Mouse (Mus musculus): ENCODE data around the gene Ctdsp1.
A peak's percentile ranks its signal among the peaks of the same experiment; 100 is the strongest.

Gene Ctdsp1

GRCm38 (mm10) chr1:74390924-74391748, at the start of gene Ctdsp1:
Gene Ctdsp1 (plus strand): TSS chr1:74391509.
- DNase-seq, result peak; percentile 94 to 95

- no peak for DNase-seq
Observed at GRCm38 (mm10) chr1:74341898-74342297, 49.4 kb upstream of the Ctdsp1 start.

- DNase-seq, result no peak
Observed at GRCm38 (mm10) chr1:74342308-74342707, 49.0 kb upstream of the Ctdsp1 start.

- no peak for DNase-seq
Observed at GRCm38 (mm10) chr1:74343161-74343560, 48.1 kb upstream of the Ctdsp1 start.

GRCm38 (mm10) chr1:74344163-74344916, 47.0 kb upstream of the Ctdsp1 start:
- no peak for DNase-seq

- DNase-seq, result no peak
Observed at GRCm38 (mm10) chr1:74351185-74351769, 40.0 kb upstream of the Ctdsp1 start.

- no peak for DNase-seq
Observed at GRCm38 (mm10) chr1:74352532-74353096, 38.7 kb upstream of the Ctdsp1 start.

GRCm38 (mm10) chr1:74353453-74354229, 37.7 kb upstream of the Ctdsp1 start:
- DNase-seq, result no peak

- no peak for DNase-seq
Observed at GRCm38 (mm10) chr1:74357531-74357930, 33.8 kb upstream of the Ctdsp1 start.

- no peak for DNase-seq
Observed at GRCm38 (mm10) chr1:74359952-74360517, 31.3 kb upstream of the Ctdsp1 start.

GRCm38 (mm10) chr1:74361812-74362211, 29.5 kb upstream of the Ctdsp1 start, which contains the start of gene Catip:
Gene Catip (plus strand): TSS chr1:74362108.
- peak; percentile 35 to 36 for DNase-seq

- DNase-seq, result no peak
Observed at GRCm38 (mm10) chr1:74362325-74363229, 28.7 kb upstream of the Ctdsp1 start.

GRCm38 (mm10) chr1:74363437-74363836, 27.9 kb upstream of the Ctdsp1 start:
- DNase-seq, result no peak

- DNase-seq, result no peak
Observed at GRCm38 (mm10) chr1:74364270-74364669, 27.0 kb upstream of the Ctdsp1 start.

GRCm38 (mm10) chr1:74367886-74368645, 23.2 kb upstream of the Ctdsp1 start:
- peak in 1 of 2 experiments; percentile 30 for DNase-seq

- no peak for DNase-seq
Observed at GRCm38 (mm10) chr1:74370040-74370439, 21.3 kb upstream of the Ctdsp1 start.

- no peak for DNase-seq
Observed at GRCm38 (mm10) chr1:74373372-74373771, 17.9 kb upstream of the Ctdsp1 start.

- no peak for DNase-seq
Observed at GRCm38 (mm10) chr1:74374980-74375379, 16.3 kb upstream of the Ctdsp1 start, which contains the start of gene Slc11a1. Gene Slc11a1 (plus strand): TSS chr1:74375195.

- no peak for DNase-seq
Observed at GRCm38 (mm10) chr1:74375561-74375960, 15.7 kb upstream of the Ctdsp1 start.

- DNase-seq, result no peak
Observed at GRCm38 (mm10) chr1:74376396-74376795, 14.9 kb upstream of the Ctdsp1 start.

Measured in thymus, postnatal 36 days (tissue).